Comparison of ENCODE assay signal across 23 mouse cellular contexts in the genomic region with DNA sequence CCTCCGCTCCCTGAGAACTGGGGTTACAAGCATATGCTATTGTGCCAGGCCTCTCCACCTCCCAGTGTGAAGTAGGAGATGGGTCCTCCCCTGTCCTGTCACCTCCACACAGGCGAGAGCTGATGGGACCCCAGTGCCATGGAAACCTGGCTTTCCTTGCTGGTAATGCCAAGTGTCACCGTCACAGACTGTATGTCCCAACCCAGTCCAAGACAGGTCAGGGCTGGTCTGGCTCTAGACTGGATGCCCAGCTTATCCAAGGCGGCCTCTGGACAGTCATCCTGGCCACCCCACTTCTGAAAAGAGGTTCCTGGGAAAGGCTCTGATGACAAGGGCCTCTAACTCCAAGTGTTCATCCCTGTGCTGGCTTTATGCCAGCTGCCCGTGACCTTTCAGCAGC. TPM values are rescaled to one million over a fixed set of nuclear protein-coding genes. Genes with fewer than 3 reads are reported as not detected.
DNase-seq lines count a peak whose midpoint lies in the region; ATAC-seq and TF ChIP-seq lines count a peak whose summit lies in the region.
"Had no signal": no experiment of that assay in that cellular context is flagged by ENCODE, and none has a peak within 500 bp of the region (broad histone marks: within the 10 kb centered on the region; RNA-seq: fewer than 3 reads in every experiment).

No protein-coding gene starts in this region.

- H3K9ac ChIP-seq in kidney, embryonic 14.5 days (ENCODE audit: low read depth, low read length): no peak overlapping the region
- H3K9ac ChIP-seq in kidney, embryonic 15.5 days: no peak overlapping the region
- H3K9ac ChIP-seq in liver, postnatal 0 days (replicated peaks): no peak overlapping the region
- H3K9ac ChIP-seq: embryonic facial prominence, embryonic 12.5 days; forebrain, embryonic 13.5 days; forebrain, embryonic 15.5 days had no signal

- no peak for TF ChIP-seq CTCF in gastrocnemius, adult 2 months (IDR thresholded peaks at IDR 0.05)
- no peak for TF ChIP-seq CTCF in liver, postnatal 0 days (IDR thresholded peaks at IDR 0.05; ENCODE audit: low read depth)
- no peak for TF ChIP-seq CTCF in bone marrow, adult 2 months (IDR thresholded peaks at IDR 0.05; ENCODE audit: control insufficient read depth, insufficient read depth, low read length)

- peak; percentile 18; the same call in 1 of the 2 replicates for ATAC-seq in kidney, embryonic 14.5 days (ENCODE audit: low FRiP score, low TSS enrichment)
- no peak for ATAC-seq in kidney, embryonic 15.5 days (replicated peaks; ENCODE audit: low FRiP score)
- no peak for ATAC-seq in liver, postnatal 0 days
- ATAC-seq: CD4-positive, CD25-positive, alpha-beta regulatory T cell, adult 4 months; forebrain, embryonic 13.5 days; forebrain, embryonic 15.5 days had no signal

- no peaks in the 10 kb centered on the region for H3K27me3 ChIP-seq in kidney, embryonic 14.5 days (ENCODE audit: control insufficient read depth, insufficient read depth, low read length)
- H3K27me3 ChIP-seq in kidney, embryonic 15.5 days: no peaks in the 10 kb centered on the region
- no peaks in the 10 kb centered on the region for H3K27me3 ChIP-seq in liver, postnatal 0 days (ENCODE audit: insufficient read depth, low read length)
- H3K27me3 ChIP-seq: CH12.LX; embryonic facial prominence, embryonic 12.5 days; forebrain, embryonic 13.5 days; forebrain, embryonic 15.5 days had no signal

- intact Hi-C loops in gastrocnemius, adult 2 months (cut with DNase I): no loop called here

- no peak overlapping the region for H3K4me3 ChIP-seq in gastrocnemius, adult 2 months
- H3K4me3 ChIP-seq in kidney, embryonic 14.5 days (ENCODE audit: low read length): no peak overlapping the region
- no peak overlapping the region for H3K4me3 ChIP-seq in kidney, embryonic 15.5 days (replicated peaks)
- H3K4me3 ChIP-seq in liver, postnatal 0 days (ENCODE audit: low read depth, low read length): no peak overlapping the region
- H3K4me3 ChIP-seq in bone marrow, adult 2 months (replicated peaks; ENCODE audit: control insufficient read depth, low read depth, low read length): no peak overlapping the region
- H3K4me3 ChIP-seq: embryonic facial prominence, embryonic 10.5 days; embryonic facial prominence, embryonic 12.5 days; forebrain, embryonic 13.5 days; forebrain, embryonic 15.5 days had no signal

- H3K4me1 ChIP-seq in kidney, embryonic 14.5 days (ENCODE audit: control insufficient read depth, insufficient read depth, low read length): no peaks in the 10 kb centered on the region
- H3K4me1 ChIP-seq in kidney, embryonic 15.5 days: no peaks in the 10 kb centered on the region
- H3K4me1 ChIP-seq in liver, postnatal 0 days (ENCODE audit: insufficient read depth): peaks cover 5% of the 10 kb centered on the region; the same call in 1 of the 2 replicates
- peaks cover 14% of the 10 kb centered on the region for H3K4me1 ChIP-seq in bone marrow, adult 2 months (ENCODE audit: control insufficient read depth, insufficient read depth, low read length)
- H3K4me1 ChIP-seq: embryonic facial prominence, embryonic 10.5 days; embryonic facial prominence, embryonic 12.5 days; forebrain, embryonic 13.5 days had no signal

- TF ChIP-seq POLR2A in bone marrow, adult 2 months (IDR thresholded peaks at IDR 0.05; ENCODE audit: borderline replicate concordance, control insufficient read depth, low read depth, low read length): no peak

- no peak overlapping the region for H3K4me2 ChIP-seq in kidney, embryonic 14.5 days (replicated peaks; ENCODE audit: low read depth, low read length)
- H3K4me2 ChIP-seq in kidney, embryonic 15.5 days: no peak overlapping the region
- H3K4me2 ChIP-seq in liver, postnatal 0 days (ENCODE audit: low read depth, low read length): no peak overlapping the region
- H3K4me2 ChIP-seq: embryonic facial prominence, embryonic 12.5 days; forebrain, embryonic 13.5 days; forebrain, embryonic 15.5 days had no signal

- no peak for TF ChIP-seq EP300 in liver, postnatal 0 days (IDR thresholded peaks at IDR 0.05; ENCODE audit: low read depth)

- DNase-seq in gastrocnemius, adult 2 months: no peak
- no peak for DNase-seq in gastrocnemius, postnatal 4 days (ENCODE audit: low spot score in 2 of 2)
- DNase-seq in liver, postnatal 0 days: no peak
- DNase-seq in liver: no peak
- DNase-seq: adrenal gland, adult 2 months; adrenal gland, postnatal 10 days; adrenal gland, postnatal 25 days; cerebellum, adult 11-12 months; cerebellum, adult 2 months; cerebellum, adult 9-10 months had no signal

- H3K36me3 ChIP-seq in kidney, embryonic 14.5 days (ENCODE audit: control insufficient read depth, insufficient read depth, low read length): peaks cover 29% of the 10 kb centered on the region; the same call in 1 of the 2 replicates
- H3K36me3 ChIP-seq in kidney, embryonic 15.5 days: peaks cover 52% of the 10 kb centered on the region
- peaks cover 45% of the 10 kb centered on the region for H3K36me3 ChIP-seq in liver, postnatal 0 days (replicated peaks; ENCODE audit: insufficient read depth, low read length)

- no peaks in the 10 kb centered on the region for H3K9me3 ChIP-seq in kidney, embryonic 14.5 days (ENCODE audit: control insufficient read depth, low read length)
- no peaks in the 10 kb centered on the region for H3K9me3 ChIP-seq in kidney, embryonic 15.5 days (replicated peaks)
- H3K9me3 ChIP-seq in liver, postnatal 0 days (ENCODE audit: low read length): no peaks in the 10 kb centered on the region
- H3K9me3 ChIP-seq: embryonic facial prominence, embryonic 10.5 days; embryonic facial prominence, embryonic 12.5 days; forebrain, embryonic 13.5 days; forebrain, embryonic 15.5 days; G1E had no signal

- H3K27ac ChIP-seq in gastrocnemius, adult 2 months: peak overlapping the region; percentile 56
- H3K27ac ChIP-seq in kidney, embryonic 14.5 days (ENCODE audit: low read depth, low read length): no peak overlapping the region
- H3K27ac ChIP-seq in kidney, embryonic 15.5 days: no peak overlapping the region
- H3K27ac ChIP-seq in liver, postnatal 0 days (ENCODE audit: low read depth): peak overlapping the region; percentile 68
- H3K27ac ChIP-seq in bone marrow, adult 2 months (ENCODE audit: control insufficient read depth, insufficient read depth, low read depth, low read length, poor library complexity): peak overlapping the region; percentile 94
- H3K27ac ChIP-seq: embryonic facial prominence, embryonic 10.5 days; embryonic facial prominence, embryonic 12.5 days; forebrain, embryonic 13.5 days; forebrain, embryonic 15.5 days had no signal

- WGBS in kidney, embryonic 14.5 days: 90% methylated on average over 5 of the region's 5 CpGs
- 90% methylated on average over 5 of the region's 5 CpGs for WGBS in kidney, embryonic 15.5 days
- WGBS in liver, postnatal 0 days (ENCODE audit: insufficient replicate concordance): 85% methylated on average over 5 of the region's 5 CpGs
- WGBS in bone marrow, adult 2 months: 81% methylated on average over 5 of the region's 5 CpGs

RNA-seq across cellular contexts. Expression of a gene that starts 10.6 kb away (rescaled TPM):
- total RNA-seq in gastrocnemius, adult 2 months (2021): 1 to 10 TPM; 1.5 to 1.6 TPM
- total RNA-seq in gastrocnemius, postnatal 4 days (2021): 1 to 10 TPM; 4.2 to 4.8 TPM
- polyA plus RNA-seq in kidney, embryonic 14.5 days (2014; fragmentation: Nextera tagmentation; extraction: Ambion mirVana): 4.5 and 5.2 TPM in 2 replicates
- 10.4 and 13.6 TPM in 2 replicates for polyA plus RNA-seq in kidney, embryonic 15.5 days (2015; fragmentation: Nextera tagmentation; extraction: Ambion mirVana)
- 3.7 and 4.1 TPM in 2 replicates for polyA plus RNA-seq in liver, postnatal 0 days (2015; fragmentation: Nextera tagmentation; extraction: Ambion mirVana)
- polyA plus RNA-seq in bone marrow, adult 2 months (2011; ENCODE audit: insufficient read depth, insufficient read length, low replicate concordance, missing spikeins): 15.2 and 26.9 TPM in 2 replicates

RNA-seq across cellular contexts. Expression of a gene that starts 17.9 kb away (rescaled TPM):
- total RNA-seq in gastrocnemius, adult 2 months (2021): 10 to 100 TPM; 33.7 to 54.2 TPM
- 10 to 100 TPM; 20.1 to 23.1 TPM for total RNA-seq in gastrocnemius, postnatal 4 days (2021)
- polyA plus RNA-seq in kidney, embryonic 14.5 days (2014; fragmentation: Nextera tagmentation; extraction: Ambion mirVana): 41.0 and 50.2 TPM in 2 replicates
- polyA plus RNA-seq in kidney, embryonic 15.5 days (2015; fragmentation: Nextera tagmentation; extraction: Ambion mirVana): 50.0 and 56.1 TPM in 2 replicates
- 12.2 and 13.7 TPM in 2 replicates for polyA plus RNA-seq in liver, postnatal 0 days (2015; fragmentation: Nextera tagmentation; extraction: Ambion mirVana)
- 11.5 and 23.1 TPM in 2 replicates for polyA plus RNA-seq in bone marrow, adult 2 months (2011; ENCODE audit: insufficient read depth, insufficient read length, low replicate concordance, missing spikeins)

RNA-seq across cellular contexts. Expression of a gene that starts 21.4 kb away (rescaled TPM):
- total RNA-seq in gastrocnemius, adult 2 months (2021): not detected
- not detected for total RNA-seq in gastrocnemius, postnatal 4 days (2021)
- polyA plus RNA-seq in kidney, embryonic 14.5 days (2014; fragmentation: Nextera tagmentation; extraction: Ambion mirVana): 0.29 and 0.32 TPM in 2 replicates
- polyA plus RNA-seq in kidney, embryonic 15.5 days (2015; fragmentation: Nextera tagmentation; extraction: Ambion mirVana): 3.1 and 3.5 TPM in 2 replicates
- polyA plus RNA-seq in liver, postnatal 0 days (2015; fragmentation: Nextera tagmentation; extraction: Ambion mirVana): 0.20 TPM in 1 of 2 replicates, not detected in the other
- not detected in 2 replicates for polyA plus RNA-seq in bone marrow, adult 2 months (2011; ENCODE audit: insufficient read depth, insufficient read length, low replicate concordance, missing spikeins)
- total RNA-seq: adrenal gland, adult 2 months; adrenal gland, postnatal 10 days; adrenal gland, postnatal 25 days; CH12.LX; G1E had no signal
- polyA plus RNA-seq: adrenal gland, adult 2 months; CD4-positive, CD25-positive, alpha-beta regulatory T cell, adult 4 months; cortical plate, adult 2 months; embryonic facial prominence, embryonic 10.5 days; embryonic facial prominence, embryonic 12.5 days; embryonic facial prominence, embryonic 14.5 days; forebrain, embryonic 11.5 days; forebrain, embryonic 13.5 days; forebrain, embryonic 15.5 days; G1E had no signal

RNA-seq across cellular contexts. Expression of a gene that starts 21.7 kb away (rescaled TPM):
- total RNA-seq in gastrocnemius, adult 2 months (2021): 100 to 1,000 TPM; 103 to 152 TPM
- 10 to 100 TPM; 55.6 to 55.8 TPM for total RNA-seq in gastrocnemius, postnatal 4 days (2021)
- polyA plus RNA-seq in kidney, embryonic 14.5 days (2014; fragmentation: Nextera tagmentation; extraction: Ambion mirVana): 60.6 and 69.6 TPM in 2 replicates
- 65.2 and 70.1 TPM in 2 replicates for polyA plus RNA-seq in kidney, embryonic 15.5 days (2015; fragmentation: Nextera tagmentation; extraction: Ambion mirVana)
- 106 and 123 TPM in 2 replicates for polyA plus RNA-seq in liver, postnatal 0 days (2015; fragmentation: Nextera tagmentation; extraction: Ambion mirVana)
- polyA plus RNA-seq in bone marrow, adult 2 months (2011; ENCODE audit: insufficient read depth, insufficient read length, low replicate concordance, missing spikeins): 26.3 and 36.1 TPM in 2 replicates

RNA-seq across cellular contexts. Expression of a gene that starts 21.9 kb away (rescaled TPM):
- total RNA-seq in gastrocnemius, adult 2 months (2021): 10 to 100 TPM; 24.1 to 24.3 TPM
- 10 to 100 TPM; 24.5 to 25.7 TPM for total RNA-seq in gastrocnemius, postnatal 4 days (2021)
- 93.5 and 98.8 TPM in 2 replicates for polyA plus RNA-seq in kidney, embryonic 14.5 days (2014; fragmentation: Nextera tagmentation; extraction: Ambion mirVana)
- 81.2 and 87.5 TPM in 2 replicates for polyA plus RNA-seq in kidney, embryonic 15.5 days (2015; fragmentation: Nextera tagmentation; extraction: Ambion mirVana)
- 44.5 and 49.2 TPM in 2 replicates for polyA plus RNA-seq in liver, postnatal 0 days (2015; fragmentation: Nextera tagmentation; extraction: Ambion mirVana)
- polyA plus RNA-seq in bone marrow, adult 2 months (2011; ENCODE audit: insufficient read depth, insufficient read length, low replicate concordance, missing spikeins): 21.7 and 39.8 TPM in 2 replicates

Comparison
In these comparisons a context has a peak if more than half of its experiments do, and no peak if none do; other contexts are left out.
1. H3K27ac ChIP-seq: peak in gastrocnemius, adult 2 months (single experiment), liver, postnatal 0 days (single experiment) and bone marrow, adult 2 months (single experiment); none in kidney, embryonic 14.5 days (single experiment) and kidney, embryonic 15.5 days (single experiment).